Mouse (Mus musculus) neural tube, embryonic 12.5 days (tissue): Measurements from ENCODE around the gene Tom1l2. TPM values are rescaled to one million over a fixed set of nuclear protein-coding genes. Genes with fewer than 3 reads are reported as not detected.
A peak's percentile ranks its signal among the peaks of the same experiment; 100 is the strongest.

Experiments used
- ATAC-seq: fragments of 200-750 bp; cut with Nextera tagmentation; 2 replicates; pipeline ENCODE4 v1.8.0; 2017; ENCODE audit warnings: low read depth, mild to moderate bottlenecking, moderate TSS enrichment, moderate library complexity; ENCODE audit not compliant: low FRiP score
- H3K27ac ChIP-seq: fragments of 300-500 bp; sonication (generic); 2 replicates; pipeline ENCODE4 v1.5.1; 2016
- H3K27me3 ChIP-seq: fragments of 300-500 bp; sonication (generic); replicated peaks from 2 replicates; pipeline ENCODE4 v1.6.1; 2016; ENCODE audit warnings: mild to moderate bottlenecking
- H3K36me3 ChIP-seq: fragments of 300-500 bp; sonication (generic); 2 replicates; pipeline ENCODE4 v1.6.1; 2016; ENCODE audit warnings: mild to moderate bottlenecking
- H3K4me1 ChIP-seq: fragments of 300-500 bp; sonication (generic); 2 replicates; pipeline ENCODE4 v1.6.1; 2016
- H3K4me2 ChIP-seq: fragments of 300-500 bp; sonication (generic); replicated peaks from 2 replicates; pipeline ENCODE4 v1.6.1; 2016; ENCODE audit warnings: mild to moderate bottlenecking
- H3K4me3 ChIP-seq: fragments of 300-500 bp; sonication (generic); 2 replicates; pipeline ENCODE4 v1.5.1; 2016
- H3K9ac ChIP-seq: fragments of 300-500 bp; sonication (generic); 2 replicates; pipeline ENCODE4 v1.6.1; 2016; ENCODE audit warnings: mild to moderate bottlenecking
- H3K9me3 ChIP-seq: fragments of 300-500 bp; sonication (generic); 2 replicates; pipeline ENCODE4 v1.6.1; 2016; ENCODE audit warnings: mild to moderate bottlenecking
- WGBS: fragments of 180-500 bp; shearing (Covaris S2); methylation state at CpG from one replicate; pipeline ENCODE4 v1.1.7; 2016; 5-methylcytosine and 5-hydroxymethylcytosine counted together
- polyA plus RNA-seq: library from polyadenylated mRNA; unstranded; fragments of >200 nt; fragmentation: Nextera tagmentation; extraction: Ambion mirVana; gene quantifications from 2 replicates; pipeline ENCODE4 v1.2.1, GENCODE M21; 2016

Tom1l2 gene
- polyA plus RNA-seq, 1 experiment from 2014 or later: 46.7 TPM

DNA sequence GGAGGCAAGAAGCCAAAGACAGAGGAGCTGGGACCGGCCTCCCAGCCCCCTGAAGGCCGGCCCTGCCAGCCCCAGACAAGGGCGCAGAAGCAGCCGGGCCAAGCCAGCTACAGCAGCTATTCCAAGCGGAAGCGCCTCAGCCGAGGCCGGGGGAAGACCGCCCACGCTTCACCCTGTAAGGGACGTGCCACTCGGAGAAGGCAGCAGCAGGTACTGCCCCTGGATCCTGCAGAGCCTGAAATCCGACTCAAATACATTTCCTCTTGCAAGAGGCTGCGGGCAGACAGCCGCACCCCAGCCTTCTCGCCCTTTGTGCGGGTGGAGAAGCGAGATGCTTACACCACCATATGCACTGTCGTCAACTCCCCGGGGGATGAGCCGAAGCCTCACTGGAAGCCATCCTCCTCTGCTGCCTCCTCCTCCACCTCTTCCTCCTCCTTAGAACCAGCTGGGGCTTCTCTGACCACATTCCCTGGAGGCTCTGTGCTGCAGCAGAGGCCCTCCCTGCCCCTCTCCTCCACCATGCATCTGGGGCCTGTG lies 163.1 kb downstream of the Tom1l2 start:
- Histone ChIP-seq H3K36me3 (peaks cover 91% of the 10 kb centered on the region), H3K27me3 (no peaks in the 10 kb centered on the region), H3K4me3 (no peak overlapping the region), H3K4me1 (peaks cover 12% of the 10 kb centered on the region), H3K27ac (0 out of 2 replicates have a peak overlapping the region, but pooled peaks have one; percentile 53), H3K9me3 (0 out of 2 replicates have a peak, but pooled peaks cover 4% of the 10 kb centered on the region), H3K4me2 (no peak overlapping the region), H3K9ac (peak overlapping the region; percentile 35; the same call in 1 of the 2 replicates)
- peak; percentile 5; the same call in 1 of the 2 replicates for ATAC-seq
- WGBS: 81% methylated on average over 21 of the region's 21 CpGs

GRCm38 (mm10) chr11:60188275-60188853 lies 164.3 kb downstream of the Tom1l2 start:
- no peaks in the 10 kb centered on the region for H3K27me3 ChIP-seq
- peaks cover 24% of the 10 kb centered on the region for H3K4me1 ChIP-seq
- H3K4me3 ChIP-seq: no peak overlapping the region
- ATAC-seq: no peak
- H3K9me3 ChIP-seq: no peaks in the 10 kb centered on the region
- no peak overlapping the region for H3K27ac ChIP-seq
- H3K9ac ChIP-seq: no peak overlapping the region
- peaks cover 79% of the 10 kb centered on the region for H3K36me3 ChIP-seq
- WGBS: 92% methylated on average over 25 of the region's 25 CpGs
- H3K4me2 ChIP-seq: no peak overlapping the region

DNA sequence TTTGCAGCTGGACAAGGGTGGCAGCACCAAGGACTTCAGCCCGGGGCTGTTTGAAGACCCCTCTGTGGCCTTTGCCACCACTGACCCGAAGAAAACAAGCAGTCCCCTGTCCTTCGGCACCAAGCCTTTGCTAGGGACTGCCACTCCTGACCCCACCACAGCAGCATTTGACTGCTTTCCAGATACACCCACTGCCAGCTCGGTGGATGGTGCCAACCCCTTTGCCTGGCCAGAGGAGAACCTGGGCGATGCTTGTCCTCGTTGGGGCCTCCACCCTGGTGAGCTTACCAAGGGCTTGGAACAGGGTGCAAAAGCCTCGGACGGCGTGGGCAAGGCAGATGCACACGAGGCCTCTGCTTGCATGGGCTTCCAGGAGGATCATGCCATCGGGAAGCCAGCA lies 165.6 kb downstream of the Tom1l2 start:
- H3K4me3 ChIP-seq: no peak overlapping the region
- ATAC-seq: no peak
- H3K9ac ChIP-seq: no peak overlapping the region
- WGBS: 85% methylated on average over 11 of the region's 11 CpGs
- H3K27me3 ChIP-seq: no peaks in the 10 kb centered on the region
- H3K9me3 ChIP-seq: no peaks in the 10 kb centered on the region
- peaks cover 37% of the 10 kb centered on the region for H3K4me1 ChIP-seq
- no peak overlapping the region for H3K27ac ChIP-seq
- H3K36me3 ChIP-seq: peaks cover 70% of the 10 kb centered on the region
- no peak overlapping the region for H3K4me2 ChIP-seq

DNA sequence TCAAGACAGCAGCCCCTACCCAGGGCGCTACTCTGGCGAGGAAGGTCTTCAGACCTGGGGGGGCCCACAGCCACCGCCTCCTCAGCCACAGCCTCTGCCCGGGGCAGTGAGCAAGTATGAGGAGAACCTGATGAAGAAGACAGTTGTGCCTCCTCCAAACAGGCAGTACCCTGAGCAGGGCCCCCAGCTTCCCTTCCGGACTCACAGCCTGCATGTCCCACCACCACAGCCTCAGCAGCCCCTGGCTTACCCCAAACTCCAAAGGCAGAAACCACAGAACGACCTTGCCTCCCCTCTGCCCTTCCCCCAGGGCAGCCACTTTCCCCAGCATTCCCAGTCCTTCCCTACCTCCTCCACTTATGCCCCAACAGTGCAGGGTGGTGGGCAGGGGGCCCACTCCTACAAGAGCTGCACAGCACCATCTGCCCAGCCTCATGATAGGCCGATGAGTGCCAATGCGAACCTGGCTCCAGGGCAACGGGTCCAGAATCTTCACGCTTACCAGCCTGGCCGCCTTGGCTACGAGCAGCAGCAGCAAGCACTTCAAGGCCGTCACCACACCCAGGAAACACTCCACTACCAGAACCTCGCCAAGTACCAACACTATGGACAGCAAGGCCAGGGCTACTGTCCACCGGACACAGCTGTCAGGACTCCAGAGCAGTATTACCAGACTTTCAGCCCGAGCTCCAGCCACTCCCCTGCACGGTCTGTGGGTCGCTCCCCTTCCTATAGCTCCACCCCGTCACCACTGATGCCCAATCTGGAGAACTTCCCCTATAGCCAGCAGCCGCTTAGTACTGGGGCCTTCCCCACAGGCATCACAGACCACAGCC lies 167.1 kb downstream of the Tom1l2 start:
- no peak overlapping the region for H3K4me3 ChIP-seq
- H3K9ac ChIP-seq: peak overlapping the region; percentile 36
- H3K9me3 ChIP-seq: no peaks in the 10 kb centered on the region
- no peak overlapping the region; the same call in 1 of the 2 replicates for H3K4me2 ChIP-seq
- WGBS: 84% methylated on average over 20 of the region's 20 CpGs
- H3K4me1 ChIP-seq: peaks cover 51% of the 10 kb centered on the region
- H3K36me3 ChIP-seq: peaks cover 57% of the 10 kb centered on the region
- no peak for ATAC-seq
- H3K27me3 ChIP-seq: no peaks in the 10 kb centered on the region
- peak overlapping the region; percentile 79 for H3K27ac ChIP-seq

GRCm38 (mm10) chr11:60184346-60185325 lies 168.1 kb downstream of the Tom1l2 start:
- Histone ChIP-seq H3K27me3 (no peaks in the 10 kb centered on the region), H3K4me1 (peaks cover 57% of the 10 kb centered on the region), H3K9ac (peak overlapping the region; percentile 36), H3K27ac (peak overlapping the region; percentile 79), H3K4me2 (peak overlapping the region; percentile 28; the same call in 1 of the 2 replicates), H3K9me3 (no peaks in the 10 kb centered on the region), H3K4me3 (no peak overlapping the region), H3K36me3 (peaks cover 47% of the 10 kb centered on the region)
- peak; percentile 10; the same call in 1 of the 2 replicates for ATAC-seq
- WGBS: 49% methylated on average over 22 of the region's 22 CpGs

DNA sequence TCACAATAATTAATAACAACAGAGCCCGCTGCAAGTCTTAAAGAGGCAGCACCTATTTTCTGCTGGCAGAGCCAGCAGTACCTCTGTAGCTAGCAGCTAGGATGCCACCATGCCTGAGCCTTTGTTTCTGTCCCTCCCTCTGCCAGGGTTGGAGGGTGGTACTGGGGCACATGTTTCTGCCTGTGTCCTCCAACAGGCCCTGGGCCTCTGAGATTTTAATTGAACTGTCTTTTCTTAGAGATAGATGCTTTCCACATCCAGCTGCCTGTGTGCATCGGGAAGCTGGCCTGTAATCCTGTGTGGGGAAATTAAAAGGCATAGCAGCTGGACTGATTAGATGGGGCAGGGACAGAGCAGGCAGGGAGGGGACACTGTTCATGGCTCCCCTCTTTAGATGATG lies 170.0 kb downstream of the Tom1l2 start:
- H3K9ac ChIP-seq: peak overlapping the region; percentile 35; the same call in 1 of the 2 replicates
- WGBS: 62% methylated on average over 2 of the region's 2 CpGs

DNA sequence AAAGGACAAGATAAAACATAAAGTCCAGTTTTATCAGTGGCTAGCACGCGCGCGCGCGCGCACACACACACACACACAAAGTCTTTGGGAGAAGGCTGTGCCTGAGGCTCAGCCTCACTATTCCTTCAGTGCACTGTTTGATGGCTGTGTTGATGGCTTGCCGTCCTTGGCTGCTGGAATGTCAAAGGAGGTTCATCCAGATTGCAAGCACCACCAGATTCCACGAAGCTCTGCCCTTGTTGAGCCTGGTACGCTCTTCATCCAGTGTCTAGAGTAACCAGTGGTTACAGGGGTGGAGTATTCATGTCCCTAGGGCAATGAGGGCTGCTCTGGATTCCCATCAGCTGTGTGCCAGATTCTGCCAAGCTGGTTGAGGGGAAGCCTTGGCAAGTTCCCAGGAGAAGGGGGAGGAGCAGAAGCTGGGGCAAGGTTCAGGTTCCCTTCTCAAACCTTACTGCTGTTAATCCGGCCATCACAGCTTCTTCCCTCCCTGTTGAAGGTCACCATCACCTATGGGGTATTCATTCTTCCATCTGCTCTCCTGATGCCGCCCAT lies 170.5 kb downstream of the Tom1l2 start:
- peak overlapping the region; percentile 35; the same call in 1 of the 2 replicates for H3K9ac ChIP-seq
- H3K4me2 ChIP-seq: peak overlapping the region; percentile 28
- no peak for ATAC-seq
- H3K9me3 ChIP-seq: no peaks in the 10 kb centered on the region
- H3K36me3 ChIP-seq: peaks cover 22% of the 10 kb centered on the region
- H3K4me3 ChIP-seq: no peak overlapping the region
- peak overlapping the region; percentile 79 for H3K27ac ChIP-seq
- 84% methylated on average over 12 of the region's 12 CpGs for WGBS
- no peaks in the 10 kb centered on the region for H3K27me3 ChIP-seq
- H3K4me1 ChIP-seq: peaks cover 80% of the 10 kb centered on the region

More for the DNA sequence above, 170.0 kb downstream of the Tom1l2 start:
- H3K27ac ChIP-seq: peak overlapping the region; percentile 79
- no peaks in the 10 kb centered on the region for H3K9me3 ChIP-seq
- ATAC-seq: 0 out of 2 replicates have a peak, but pooled peaks have one; percentile 19
- no peaks in the 10 kb centered on the region for H3K27me3 ChIP-seq
- peaks cover 74% of the 10 kb centered on the region for H3K4me1 ChIP-seq
- peak overlapping the region; percentile 28 for H3K4me2 ChIP-seq
- H3K4me3 ChIP-seq: no peak overlapping the region
- peaks cover 28% of the 10 kb centered on the region for H3K36me3 ChIP-seq

GRCm38 (mm10) chr11:60178506-60178905 lies 174.2 kb downstream of the Tom1l2 start:
- Histone ChIP-seq H3K9ac (no peak overlapping the region), H3K4me3 (no peak overlapping the region), H3K27me3 (no peaks in the 10 kb centered on the region), H3K9me3 (no peaks in the 10 kb centered on the region), H3K4me2 (peak overlapping the region; percentile 91), H3K4me1 (peaks cover 91% of the 10 kb centered on the region), H3K27ac (no peak overlapping the region), H3K36me3 (no peaks in the 10 kb centered on the region; the same call in 1 of the 2 replicates)
- ATAC-seq: no peak

- no peak for ATAC-seq
- Histone ChIP-seq H3K4me3 (no peak overlapping the region), H3K4me1 (peaks cover 91% of the 10 kb centered on the region), H3K9ac (peak overlapping the region; percentile 78), H3K36me3 (no peaks in the 10 kb centered on the region; the same call in 1 of the 2 replicates), H3K4me2 (peak overlapping the region; percentile 91), H3K9me3 (no peaks in the 10 kb centered on the region), H3K27me3 (no peaks in the 10 kb centered on the region), H3K27ac (peak overlapping the region; percentile 98)
- 74% methylated on average over 6 of the region's 6 CpGs for WGBS
These were observed 174.7 kb downstream of the Tom1l2 start for GRCm38 (mm10) chr11:60178005-60178404.

- ATAC-seq: peak; percentile 51
- Histone ChIP-seq H3K4me1 (peaks cover 88% of the 10 kb centered on the region), H3K9ac (peak overlapping the region; percentile 78), H3K27ac (peak overlapping the region; percentile 98), H3K36me3 (no peaks in the 10 kb centered on the region; the same call in 1 of the 2 replicates), H3K4me2 (peak overlapping the region; percentile 91), H3K9me3 (no peaks in the 10 kb centered on the region), H3K27me3 (no peaks in the 10 kb centered on the region), H3K4me3 (peak overlapping the region; percentile 57)
- WGBS: under 1% methylated on average over 42 of the region's 42 CpGs
These were observed 175.6 kb downstream of the Tom1l2 start for GRCm38 (mm10) chr11:60176975-60177657.
